Mouse (Mus musculus) cerebellum, adult 2 months (tissue): Measurements from ENCODE around the gene Gm11541. TPM values are rescaled to one million over a fixed set of nuclear protein-coding genes. Genes with fewer than 3 reads are reported as not detected.
A peak's percentile ranks its signal among the peaks of the same experiment; 100 is the strongest.

ENCODE experiments used
- DNase-seq, 2 experiments: peaks; one replicate each; pipeline ENCODE4 v3.0.0; 2021
- H3K27ac ChIP-seq: fragments of 200-500 bp; 2 replicates; pipeline ENCODE4 v1.5.1; 2012; ENCODE audit warnings: low read length, control low read depth, inconsistent platforms; ENCODE audit not compliant: insufficient read depth
- H3K27me3 ChIP-seq: fragments of 200-500 bp; 2 replicates; pipeline ENCODE4 v1.6.1; 2012; ENCODE audit warnings: inconsistent platforms, mild to moderate bottlenecking, low read length, moderate library complexity; ENCODE audit not compliant: control insufficient read depth, insufficient read depth
- H3K4me1 ChIP-seq: fragments of 200-500 bp; 2 replicates; pipeline ENCODE4 v1.6.1; 2011; ENCODE audit warnings: low read length; ENCODE audit not compliant: control insufficient read depth, insufficient read depth
- H3K4me3 ChIP-seq: fragments of 200-500 bp; replicated peaks from 2 replicates; pipeline ENCODE3; 2011; ENCODE audit warnings: mild to moderate bottlenecking, low read depth, low read length, control low read depth; ENCODE audit not compliant: insufficient read depth
- CTCF ChIP-seq: fragments of 200-500 bp; IDR thresholded peaks from 2 replicates; pipeline ENCODE4 v1.5.1; 2011; ENCODE audit warnings: low read depth, mild to moderate bottlenecking, control low read depth, low read length, moderate library complexity, borderline replicate concordance; ENCODE audit not compliant: insufficient read depth
- POLR2A ChIP-seq: fragments of 200-500 bp; IDR thresholded peaks from 2 replicates; pipeline ENCODE4 v1.6.1; 2011; ENCODE audit warnings: low read length, control low read depth, borderline replicate concordance; ENCODE audit not compliant: insufficient read depth
- WGBS: fragments of 180-500 bp; shearing (Covaris S2); methylation state at CpG from one replicate; pipeline ENCODE4 v1.1.7; 2018; 5-methylcytosine and 5-hydroxymethylcytosine counted together
- polyA plus RNA-seq: library from polyadenylated mRNA; depleted of rRNA; stranded (reverse); fragments of >200 nt; gene quantifications from 2 replicates; pipeline ENCODE4 v1.2.3, GENCODE M21; 2012

Gm11541 gene
- polyA plus RNA-seq, 1 experiment = not detected

- Histone ChIP-seq H3K4me1 (no peaks in the 10 kb centered on the region), H3K27ac (no peak overlapping the region), H3K27me3 (no peaks in the 10 kb centered on the region), H3K4me3 (no peak overlapping the region)
- no peak for TF ChIP-seq CTCF
- TF ChIP-seq POLR2A = no peak
- DNase-seq = no peak
- whole genome bisulfite sequencing = 85% methylated on average over 6 of the region's 6 CpGs
Measured at GRCm38 (mm10) chr11:94687178-94687577, 17.1 kb downstream of the Gm11541 start.

GRCm38 (mm10) chr11:94682427-94682826 is 21.9 kb downstream of the Gm11541 start:
- no peak overlapping the region for H3K4me3 ChIP-seq
- TF ChIP-seq POLR2A = no peak
- no peak for TF ChIP-seq CTCF
- H3K4me1 ChIP-seq = peaks cover 5% of the 10 kb centered on the region
- DNase-seq = no peak
- H3K27ac ChIP-seq = no peak overlapping the region
- WGBS = 44% methylated on average over 7 of the region's 7 CpGs
- H3K27me3 ChIP-seq = no peaks in the 10 kb centered on the region

GRCm38 (mm10) chr11:94681640-94682039 is 22.7 kb downstream of the Gm11541 start:
- Histone ChIP-seq H3K27me3 (no peaks in the 10 kb centered on the region), H3K27ac (no peak overlapping the region), H3K4me1 (peaks cover 5% of the 10 kb centered on the region), H3K4me3 (no peak overlapping the region)
- 90% methylated on average over 4 of the region's 4 CpGs for WGBS
- no peak for DNase-seq
- TF ChIP-seq POLR2A (no peak), CTCF (no peak)

GRCm38 (mm10) chr11:94680639-94681038 is 23.7 kb downstream of the Gm11541 start:
- no peak for DNase-seq
- peaks cover 12% of the 10 kb centered on the region for H3K4me1 ChIP-seq
- TF ChIP-seq CTCF (peak; percentile 23; the same call in 1 of the 2 replicates), POLR2A (no peak)
- no peaks in the 10 kb centered on the region for H3K27me3 ChIP-seq
- H3K27ac ChIP-seq = no peak overlapping the region
- H3K4me3 ChIP-seq = no peak overlapping the region

- TF ChIP-seq CTCF (no peak), POLR2A (no peak)
- 4% methylated on average over 15 of the region's 15 CpGs for WGBS
- no peaks in the 10 kb centered on the region for H3K27me3 ChIP-seq
- no peak overlapping the region for H3K27ac ChIP-seq
- DNase-seq = no peak
- peaks cover 17% of the 10 kb centered on the region for H3K4me1 ChIP-seq
- H3K4me3 ChIP-seq = peak overlapping the region; percentile 93
Measured at GRCm38 (mm10) chr11:94677607-94678145, 26.6 kb downstream of the Gm11541 start.

- TF ChIP-seq POLR2A = peak; percentile 93
- no peak for TF ChIP-seq CTCF
- peaks cover 17% of the 10 kb centered on the region for H3K4me1 ChIP-seq
- H3K4me3 ChIP-seq = peak within 1 kb of the TSS; percentile 93
- DNase-seq = peak; percentile 89 to 91
- no peaks in the 10 kb centered on the region for H3K27me3 ChIP-seq
- under 1% methylated on average over 76 of the region's 82 CpGs for WGBS
- peak within 1 kb of the TSS; percentile 53 for H3K27ac ChIP-seq
Measured at GRCm38 (mm10) chr11:94676754-94677606, 27.3 kb downstream of the Gm11541 start, which contains the start of gene Xylt2. Gene Xylt2 (minus strand): TSS chr11:94677515.

- WGBS = 32% methylated on average over 4 of the region's 4 CpGs
- no peak for DNase-seq
- H3K27ac ChIP-seq = no peak overlapping the region
- no peak for TF ChIP-seq CTCF
- no peaks in the 10 kb centered on the region for H3K27me3 ChIP-seq
- peaks cover 17% of the 10 kb centered on the region for H3K4me1 ChIP-seq
- H3K4me3 ChIP-seq = peak overlapping the region; percentile 79
Measured at GRCm38 (mm10) chr11:94676308-94676707, 28.0 kb downstream of the Gm11541 start.

- TF ChIP-seq CTCF (no peak), POLR2A (no peak)
- Histone ChIP-seq H3K27me3 (no peaks in the 10 kb centered on the region), H3K27ac (no peak overlapping the region), H3K4me1 (peaks cover 17% of the 10 kb centered on the region), H3K4me3 (no peak overlapping the region)
- peak in 1 of 2 experiments; percentile 26 for DNase-seq
- 35% methylated on average over 5 of the region's 5 CpGs for WGBS
Measured at GRCm38 (mm10) chr11:94675446-94675845, 28.9 kb downstream of the Gm11541 start.
